Mouse (Mus musculus): ENCODE data around the gene Nrk.

Nrk gene

GRCm38 (mm10) chrX:138914041-138914776 lies at the start of gene Nrk:
Gene Nrk, plus strand, starts transcription at chrX:138914430.
- CTCF ChIA-PET, result no interaction called here

DNA sequence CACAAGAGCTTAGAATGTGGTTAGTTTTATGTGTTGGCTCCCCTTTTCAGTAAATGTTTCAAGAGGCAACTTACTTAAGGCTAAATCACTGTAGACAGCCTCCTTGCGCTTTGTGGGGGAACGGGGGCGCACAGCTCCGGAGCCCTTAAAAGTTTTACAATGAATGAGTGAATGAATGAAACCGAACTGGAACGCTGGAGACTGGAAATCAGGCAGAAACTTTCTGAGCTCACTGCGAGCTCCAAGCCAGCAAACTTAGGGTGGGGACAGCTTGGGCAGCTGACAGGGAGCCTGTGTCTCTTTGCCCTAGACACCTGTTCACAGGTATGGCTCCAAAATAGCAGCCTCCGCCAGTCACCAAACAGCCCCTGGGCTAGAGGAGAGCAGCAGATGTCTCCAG lies 864 bp upstream of the Nrk start:
- CTCF ChIA-PET, result no interaction called here

- CTCF ChIA-PET, result no interaction called here
These were observed 516 bp downstream of the Nrk start for GRCm38 (mm10) chrX:138914777-138915114.

GRCm38 (mm10) chrX:138919030-138919429 lies 4.8 kb downstream of the Nrk start:
- CTCF ChIA-PET, result no interaction called here

DNA sequence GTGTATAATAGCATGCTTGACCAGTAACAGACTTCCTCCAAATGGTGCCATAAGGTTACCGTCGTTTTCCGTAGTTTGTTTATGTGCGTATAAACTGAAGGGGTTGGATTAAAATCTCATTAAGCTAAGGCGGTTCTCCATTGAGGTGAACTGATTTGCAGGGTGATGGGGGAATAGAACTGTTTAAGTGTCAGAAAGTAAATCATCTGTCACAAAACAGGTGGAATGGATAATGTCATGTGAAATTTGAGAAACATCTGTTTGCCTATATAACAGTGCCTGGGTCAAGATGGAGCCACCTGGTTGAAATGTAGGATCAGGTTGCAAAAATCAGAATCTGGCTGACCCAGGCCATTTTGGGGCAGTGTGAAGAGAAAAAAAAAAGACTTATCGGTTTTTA lies 29.7 kb downstream of the Nrk start:
- CTCF ChIA-PET, result no interaction called here

GRCm38 (mm10) chrX:138960713-138961112 lies 46.5 kb downstream of the Nrk start:
- CTCF ChIA-PET, result no interaction called here

- CTCF ChIA-PET, result no interaction called here
These were observed 64.3 kb downstream of the Nrk start for GRCm38 (mm10) chrX:138978501-138978900.

GRCm38 (mm10) chrX:138979249-138979648 lies 65.0 kb downstream of the Nrk start:
- CTCF ChIA-PET, result no interaction called here

- CTCF ChIA-PET, result no interaction called here
These were observed 100.3 kb downstream of the Nrk start for GRCm38 (mm10) chrX:139014524-139014923.

- CTCF ChIA-PET, result no interaction called here
These were observed 102.3 kb downstream of the Nrk start for GRCm38 (mm10) chrX:139016540-139016939.

GRCm38 (mm10) chrX:139026532-139027097 lies 112.4 kb downstream of the Nrk start:
- CTCF ChIA-PET, result no interaction called here

GRCm38 (mm10) chrX:139027296-139027695 lies 113.1 kb downstream of the Nrk start:
- CTCF ChIA-PET, result no interaction called here

GRCm38 (mm10) chrX:139027909-139028308 lies 113.7 kb downstream of the Nrk start:
- CTCF ChIA-PET, result no interaction called here

- CTCF ChIA-PET, result no interaction called here
These were observed 123.4 kb downstream of the Nrk start for GRCm38 (mm10) chrX:139037666-139038065.

GRCm38 (mm10) chrX:139039314-139039713 lies 125.1 kb downstream of the Nrk start:
- CTCF ChIA-PET, result no interaction called here

DNA sequence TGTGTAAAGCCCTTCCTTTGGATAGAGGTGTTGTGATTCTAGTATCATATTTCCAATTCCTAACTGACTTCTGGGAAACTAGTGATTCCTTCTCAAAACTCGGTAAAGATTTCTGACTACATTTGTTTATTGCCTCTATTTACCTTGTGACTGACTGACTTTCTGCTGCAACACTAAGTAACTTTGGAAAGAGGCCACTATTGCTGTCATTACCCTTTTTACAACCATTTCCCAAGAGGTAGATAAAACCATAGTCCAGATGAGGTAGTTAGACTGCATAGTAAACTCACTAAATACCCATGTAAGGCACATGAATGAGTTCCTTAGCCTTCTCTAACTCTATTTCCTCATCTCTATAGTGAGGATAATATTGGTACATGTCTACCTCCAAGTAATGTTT lies 126.9 kb downstream of the Nrk start:
- CTCF ChIA-PET, result no interaction called here

- CTCF ChIA-PET, result no interaction called here
These were observed 137.7 kb downstream of the Nrk start for GRCm38 (mm10) chrX:139051976-139052375.

DNA sequence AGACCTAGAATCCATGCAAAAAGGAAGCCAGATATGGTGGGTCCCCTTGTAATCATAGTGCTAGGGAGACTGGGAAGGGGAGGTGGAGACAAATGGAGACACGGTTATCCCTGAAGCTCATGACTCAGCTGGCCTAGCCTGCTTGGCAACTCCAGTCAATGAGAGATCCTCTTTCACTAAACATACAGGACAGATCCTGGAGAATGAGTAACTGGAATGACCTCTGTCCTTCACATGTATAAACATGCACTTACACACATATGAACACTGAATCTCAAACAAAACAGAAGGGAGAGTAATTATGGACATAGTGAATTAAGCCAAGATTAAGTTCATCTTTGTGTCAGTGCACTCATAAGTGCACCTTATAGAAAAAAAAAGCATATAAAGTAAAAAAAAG lies 138.9 kb downstream of the Nrk start:
- CTCF ChIA-PET, result no interaction called here

All from spleen, embryonic (tissue).